7 mouse cellular contexts compared by ENCODE assay signal in genomic region chr13:51099560-51100232, GRCm38 (mm10). TPM values are rescaled to one million over a fixed set of nuclear protein-coding genes. Genes with fewer than 3 reads are reported as not detected.
DNase-seq lines count a peak whose midpoint lies in the region; ATAC-seq and TF ChIP-seq lines count a peak whose summit lies in the region.

No protein-coding gene starts in this region.

- peak; percentile 17 for DNase-seq in right cerebral cortex, postnatal 14 days
- DNase-seq in right cerebral cortex, postnatal 4 days, result no peak
- peak; percentile 69 for DNase-seq in embryonic facial prominence, embryonic 10.5 days (ENCODE audit: low spot score)
- DNase-seq in liver, embryonic 14.5 days (ENCODE audit: low read depth in 3 of 3, low spot score in 3 of 3), result no peak
- no peak for DNase-seq in adrenal gland, postnatal 4 days (ENCODE audit: low spot score in 2 of 2)

- H3K4me1 ChIP-seq in embryonic facial prominence, embryonic 10.5 days, result peaks cover 34% of the 10 kb centered on the region
- peaks cover 29% of the 10 kb centered on the region for H3K4me1 ChIP-seq in hindbrain, embryonic 15.5 days (replicated peaks)
- peaks cover 0 to 6% of the 10 kb centered on the region in 2 experiments; a peak in 2 of 4 replicates for H3K4me1 ChIP-seq in liver, embryonic 14.5 days (replicated peaks; ENCODE audit: control insufficient read depth in 2 of 2, insufficient read depth in 2 of 2, low read length in 1 of 2)
- peaks cover 27% of the 10 kb centered on the region for H3K4me1 ChIP-seq in neural tube, embryonic 15.5 days

- peak; percentile 20 for ATAC-seq in hindbrain, embryonic 15.5 days (ENCODE audit: low FRiP score, low read depth)
- no peak for ATAC-seq in liver, embryonic 14.5 days (ENCODE audit: insufficient read depth)
- ATAC-seq in neural tube, embryonic 15.5 days (ENCODE audit: low FRiP score), result peak; percentile 25

- TF ChIP-seq CTCF in liver, embryonic 14.5 days (IDR thresholded peaks at IDR 0.05; ENCODE audit: low read depth), result no peak

- H3K4me2 ChIP-seq in hindbrain, embryonic 15.5 days, result peak overlapping the region; percentile 79
- peak overlapping the region; percentile 79 for H3K4me2 ChIP-seq in liver, embryonic 14.5 days (ENCODE audit: low read depth)
- H3K4me2 ChIP-seq in neural tube, embryonic 15.5 days, result peak overlapping the region; percentile 82

- H3K27me3 ChIP-seq in embryonic facial prominence, embryonic 10.5 days (replicated peaks; ENCODE audit: low read depth, poor library complexity, severe bottlenecking), result no peaks in the 10 kb centered on the region
- H3K27me3 ChIP-seq in hindbrain, embryonic 15.5 days, result no peaks in the 10 kb centered on the region
- H3K27me3 ChIP-seq in liver, embryonic 14.5 days (ENCODE audit: control insufficient read depth, insufficient read depth, low read length), result no peaks in the 10 kb centered on the region; the same call in 1 of the 2 replicates
- H3K27me3 ChIP-seq in neural tube, embryonic 15.5 days (replicated peaks), result no peaks in the 10 kb centered on the region

- peak overlapping the region; percentile 73 for H3K9ac ChIP-seq in hindbrain, embryonic 15.5 days
- no peak overlapping the region for H3K9ac ChIP-seq in liver, embryonic 14.5 days (replicated peaks)
- H3K9ac ChIP-seq in neural tube, embryonic 15.5 days (replicated peaks), result peak overlapping the region; percentile 95

- peak overlapping the region; percentile 90 for H3K4me3 ChIP-seq in embryonic facial prominence, embryonic 10.5 days
- H3K4me3 ChIP-seq in hindbrain, embryonic 15.5 days, result peak overlapping the region; percentile 78
- H3K4me3 ChIP-seq in liver, embryonic 14.5 days (ENCODE audit: insufficient read depth in 1 of 2, low read depth in 2 of 2, low read length in 2 of 2), result peak overlapping the region; percentile 60 to 66
- H3K4me3 ChIP-seq in neural tube, embryonic 15.5 days (replicated peaks), result peak overlapping the region; percentile 86

- WGBS in embryonic facial prominence, embryonic 10.5 days, result 7% methylated on average over 26 of the region's 26 CpGs
- WGBS in hindbrain, embryonic 15.5 days, result 3% methylated on average over 26 of the region's 26 CpGs
- 8% methylated on average over 26 of the region's 26 CpGs for WGBS in liver, embryonic 14.5 days (ENCODE audit: insufficient replicate concordance)
- WGBS in neural tube, embryonic 15.5 days, result 2% methylated on average over 26 of the region's 26 CpGs

- peaks cover 24% of the 10 kb centered on the region for H3K9me3 ChIP-seq in embryonic facial prominence, embryonic 10.5 days
- no peaks in the 10 kb centered on the region for H3K9me3 ChIP-seq in hindbrain, embryonic 15.5 days
- H3K9me3 ChIP-seq in liver, embryonic 14.5 days (ENCODE audit: control insufficient read depth, low read length), result no peaks in the 10 kb centered on the region
- H3K9me3 ChIP-seq in neural tube, embryonic 15.5 days (replicated peaks), result no peaks in the 10 kb centered on the region

- no peak for TF ChIP-seq EP300 in liver, embryonic 14.5 days (IDR thresholded peaks at IDR 0.05; ENCODE audit: low read depth)

- H3K36me3 ChIP-seq in embryonic facial prominence, embryonic 10.5 days (replicated peaks), result peaks cover 26% of the 10 kb centered on the region
- H3K36me3 ChIP-seq in hindbrain, embryonic 15.5 days, result no peaks in the 10 kb centered on the region
- no peaks in the 10 kb centered on the region for H3K36me3 ChIP-seq in liver, embryonic 14.5 days (replicated peaks; ENCODE audit: control insufficient read depth, insufficient read depth, low read depth)
- no peaks in the 10 kb centered on the region for H3K36me3 ChIP-seq in neural tube, embryonic 15.5 days

- H3K27ac ChIP-seq in embryonic facial prominence, embryonic 10.5 days (replicated peaks), result peak overlapping the region; percentile 100
- peak overlapping the region; percentile 95 for H3K27ac ChIP-seq in hindbrain, embryonic 15.5 days (replicated peaks)
- no peak overlapping the region for H3K27ac ChIP-seq in liver, embryonic 14.5 days
- peak overlapping the region; percentile 97 for H3K27ac ChIP-seq in neural tube, embryonic 15.5 days (replicated peaks)

RNA-seq across cellular contexts. Expression of gene Spin1, which starts 1.0 kb away (rescaled TPM):
- polyA plus RNA-seq in embryonic facial prominence, embryonic 10.5 days (2016; fragmentation: Nextera tagmentation; extraction: Ambion mirVana), result 94.5 and 105 TPM in 2 replicates
- polyA plus RNA-seq in hindbrain, embryonic 15.5 days (2015; fragmentation: Nextera tagmentation; extraction: Ambion mirVana), result 146 and 150 TPM in 2 replicates
- 4.1 and 5.2 TPM in 2 replicates for polyA plus RNA-seq in liver, embryonic 14.5 days (2012; rRNA removed)
- 9.3 and 9.9 TPM in 2 replicates for polyA plus RNA-seq in liver, embryonic 14.5 days (2014; fragmentation: Nextera tagmentation; extraction: Ambion mirVana)
- 125 and 135 TPM in 2 replicates for polyA plus RNA-seq in neural tube, embryonic 15.5 days (2015; fragmentation: Nextera tagmentation; extraction: Ambion mirVana)
- total RNA-seq in adrenal gland, postnatal 4 days (2021), result 100 to 1,000 TPM; 104 to 105 TPM

Comparison
In these comparisons a context has a peak if more than half of its experiments do, and no peak if none do; other contexts are left out.
1. DNase-seq: peak in right cerebral cortex, postnatal 14 days (single experiment) and embryonic facial prominence, embryonic 10.5 days (single experiment); none in right cerebral cortex, postnatal 4 days (single experiment), liver, embryonic 14.5 days (0 of 3) and adrenal gland, postnatal 4 days (0 of 2).
2. Peak in every context shown above with its lines, with median percentiles within 50 percentile points of each other: H3K4me3 ChIP-seq and H3K4me2 ChIP-seq.